Mouse (Mus musculus): ENCODE results near the gene Galnt6.

Gene Galnt6

DNA sequence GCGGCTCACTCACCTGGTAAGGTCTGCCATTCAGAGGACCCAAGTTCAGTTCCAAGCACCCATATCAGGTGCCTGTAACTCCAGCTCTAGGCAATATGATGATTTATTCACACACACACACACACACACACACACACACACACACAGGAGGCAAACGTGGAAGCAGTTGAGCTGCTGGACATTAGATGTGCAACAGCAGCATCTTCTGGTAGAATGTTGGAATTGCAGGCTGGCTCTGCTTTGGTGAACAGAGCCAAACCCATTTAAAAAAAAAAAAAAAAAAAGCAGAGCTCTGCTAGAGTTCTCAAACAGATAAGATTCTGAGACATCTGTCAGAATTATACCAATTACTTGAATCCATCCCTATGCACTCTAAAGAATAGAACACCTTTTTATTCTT lies 46.1 kb downstream of the Galnt6 start:
- peak; percentile 88 for DNase-seq (ENCODE audit: low read depth)

DNA sequence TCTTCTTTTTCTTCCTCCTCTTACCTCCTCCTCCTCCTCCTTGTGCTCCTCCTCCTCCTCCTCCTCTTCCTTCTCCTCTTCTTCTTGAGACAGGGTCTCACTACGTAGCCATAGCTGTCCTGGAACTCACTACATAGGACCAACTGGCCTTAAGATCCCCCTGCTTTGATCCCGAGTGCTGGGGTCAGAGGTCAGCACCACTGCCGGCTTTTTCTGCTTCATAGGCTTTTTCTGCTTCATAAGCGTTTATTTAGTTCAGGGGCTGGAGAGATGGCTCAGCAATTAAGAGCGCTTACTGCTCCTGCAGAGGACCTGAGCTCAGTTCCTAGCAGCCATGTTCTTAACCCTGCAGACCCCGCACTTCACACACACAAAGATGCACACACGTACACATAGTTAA lies 47.4 kb downstream of the Galnt6 start:
- DNase-seq (ENCODE audit: low read depth) = no peak

DNA sequence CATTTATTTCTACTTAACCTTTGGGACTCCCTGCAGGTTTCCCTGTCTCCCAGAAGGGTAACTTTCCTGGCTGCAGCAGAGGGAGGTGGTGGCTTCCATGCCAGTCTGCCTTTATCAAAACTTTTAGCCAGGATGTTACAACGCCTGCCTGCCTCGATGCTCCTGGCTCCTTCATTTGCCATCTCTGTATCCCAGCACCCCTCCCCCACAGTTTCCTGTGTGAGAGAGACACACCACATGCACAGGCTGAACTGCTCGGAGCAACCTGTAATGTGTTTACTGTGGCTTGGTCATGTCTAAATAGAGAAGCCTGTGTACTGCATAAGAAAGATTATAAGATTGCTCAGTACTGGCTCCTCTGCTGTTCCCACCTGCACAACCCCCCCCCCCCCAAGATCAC lies 48.8 kb downstream of the Galnt6 start:
- no peak for DNase-seq (ENCODE audit: low read depth)

DNA sequence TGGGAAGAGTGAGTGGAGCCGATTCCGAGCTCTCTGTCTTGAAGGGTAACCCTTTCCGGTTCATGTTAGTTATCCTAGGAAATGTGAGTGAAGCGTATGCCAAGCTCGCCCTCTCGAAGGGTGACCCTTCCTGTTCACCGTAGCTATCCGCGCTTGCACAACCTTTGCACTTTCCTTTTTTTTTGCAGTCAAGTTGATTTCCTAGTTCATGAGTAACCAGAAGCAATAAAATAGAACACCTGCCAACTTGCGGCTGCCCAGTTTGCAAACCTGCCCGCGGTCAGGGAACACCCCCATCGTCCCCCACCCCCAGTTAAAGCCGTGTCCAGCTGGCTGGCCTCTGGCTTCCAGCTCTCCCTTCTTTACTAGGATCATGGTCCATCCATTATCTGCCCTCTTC lies 50.2 kb downstream of the Galnt6 start:
- no peak for DNase-seq (ENCODE audit: low read depth)

DNA sequence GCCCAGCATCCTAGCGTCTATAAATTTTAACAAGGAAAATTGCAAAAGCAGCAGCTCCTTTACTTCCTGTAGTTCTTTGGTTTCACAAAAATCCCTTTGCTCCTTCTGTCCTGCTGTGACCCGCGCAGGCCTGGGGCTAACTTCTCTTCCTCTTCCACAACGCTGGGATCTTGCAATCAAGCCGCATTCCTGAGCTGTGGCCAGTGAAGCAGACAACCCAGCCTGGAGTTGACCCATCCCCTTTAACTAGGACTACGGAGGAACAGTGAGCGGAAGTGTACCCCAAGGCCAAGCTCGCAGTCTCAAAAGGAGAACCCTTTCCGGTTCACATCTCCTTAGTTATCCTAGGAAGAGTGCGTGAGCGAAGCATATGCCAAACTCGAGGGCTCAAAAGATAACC lies 50.6 kb downstream of the Galnt6 start:
- no peak for DNase-seq (ENCODE audit: low read depth)

DNA sequence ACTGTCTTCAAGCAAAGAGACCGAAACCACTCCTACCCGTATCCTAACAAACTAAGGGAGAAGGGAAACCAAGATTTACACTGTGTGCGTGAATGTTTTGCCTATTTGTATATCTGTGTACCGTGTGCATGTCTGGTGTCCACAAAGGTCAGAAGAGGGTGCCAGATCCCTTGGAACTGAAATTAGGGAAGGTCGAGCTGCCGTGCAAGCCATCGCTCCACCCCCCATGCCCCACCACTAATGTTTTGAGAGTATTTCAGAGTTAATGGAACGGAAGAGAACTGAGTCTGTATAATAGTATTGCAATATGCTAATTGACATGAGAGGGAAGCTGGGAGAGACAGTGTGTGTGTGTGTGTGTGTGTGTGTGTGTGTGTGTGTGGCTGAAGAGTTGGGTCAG lies 51.5 kb downstream of the Galnt6 start:
- no peak for DNase-seq (ENCODE audit: low read depth)

DNA sequence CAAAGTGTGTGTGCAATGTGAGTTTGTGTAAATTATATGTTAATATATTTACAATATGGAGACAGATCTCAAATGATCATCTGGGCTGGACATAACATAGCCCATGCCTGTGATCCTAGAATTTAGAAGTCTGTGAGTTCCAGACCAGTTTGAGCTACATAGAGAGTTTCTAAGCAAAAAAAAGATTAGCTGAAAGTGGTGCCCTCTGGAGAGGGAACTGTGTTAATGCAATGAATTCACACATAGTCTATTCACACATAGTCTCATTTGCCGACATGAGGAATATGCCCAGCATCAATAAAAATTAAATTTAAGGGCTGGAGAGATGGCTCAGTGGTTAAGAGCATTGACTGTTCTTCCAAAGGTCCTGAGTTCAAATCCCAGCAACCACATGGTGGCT lies 52.7 kb downstream of the Galnt6 start:
- DNase-seq (ENCODE audit: low read depth) = no peak

DNA sequence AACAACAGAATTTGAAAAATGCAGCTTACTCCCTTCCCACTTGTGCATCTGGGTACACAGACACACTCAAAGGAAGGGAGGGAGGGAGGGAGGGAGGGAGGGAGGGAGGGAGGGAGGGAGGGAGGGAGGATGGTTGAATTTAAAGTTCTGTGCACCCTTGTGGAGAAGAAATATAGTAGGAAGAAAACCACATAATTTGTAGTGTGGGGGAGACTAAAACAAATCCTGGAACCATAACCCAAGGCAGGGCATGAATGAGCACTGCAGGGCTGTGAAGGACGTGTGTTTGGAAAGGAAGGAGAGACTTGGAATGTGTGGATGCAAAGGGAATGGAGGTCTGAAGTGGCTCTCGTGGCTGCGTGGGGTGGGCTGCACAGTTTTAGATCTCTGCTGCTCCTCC lies 53.7 kb downstream of the Galnt6 start:
- DNase-seq (ENCODE audit: low read depth) = no peak

DNA sequence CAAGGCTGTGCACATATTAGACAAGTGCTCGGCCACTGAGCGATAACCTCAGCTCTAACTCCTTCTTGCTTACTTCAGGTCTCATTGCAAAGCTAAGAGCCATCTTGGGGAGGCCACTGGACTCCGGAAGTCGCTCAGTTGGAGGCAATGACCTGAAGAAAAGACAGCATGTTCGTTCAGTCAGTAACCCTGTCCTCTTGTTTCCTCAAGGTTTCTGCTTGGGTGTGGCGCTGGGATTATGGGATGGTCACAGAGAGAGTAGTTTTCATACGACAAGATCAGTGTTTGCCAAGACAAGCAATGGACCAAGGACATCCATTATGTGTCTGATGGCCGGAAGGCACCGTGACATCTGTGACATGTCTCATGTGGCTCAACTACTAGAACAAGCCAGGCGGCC lies 54.6 kb downstream of the Galnt6 start:
- no peak for DNase-seq (ENCODE audit: low read depth)

DNA sequence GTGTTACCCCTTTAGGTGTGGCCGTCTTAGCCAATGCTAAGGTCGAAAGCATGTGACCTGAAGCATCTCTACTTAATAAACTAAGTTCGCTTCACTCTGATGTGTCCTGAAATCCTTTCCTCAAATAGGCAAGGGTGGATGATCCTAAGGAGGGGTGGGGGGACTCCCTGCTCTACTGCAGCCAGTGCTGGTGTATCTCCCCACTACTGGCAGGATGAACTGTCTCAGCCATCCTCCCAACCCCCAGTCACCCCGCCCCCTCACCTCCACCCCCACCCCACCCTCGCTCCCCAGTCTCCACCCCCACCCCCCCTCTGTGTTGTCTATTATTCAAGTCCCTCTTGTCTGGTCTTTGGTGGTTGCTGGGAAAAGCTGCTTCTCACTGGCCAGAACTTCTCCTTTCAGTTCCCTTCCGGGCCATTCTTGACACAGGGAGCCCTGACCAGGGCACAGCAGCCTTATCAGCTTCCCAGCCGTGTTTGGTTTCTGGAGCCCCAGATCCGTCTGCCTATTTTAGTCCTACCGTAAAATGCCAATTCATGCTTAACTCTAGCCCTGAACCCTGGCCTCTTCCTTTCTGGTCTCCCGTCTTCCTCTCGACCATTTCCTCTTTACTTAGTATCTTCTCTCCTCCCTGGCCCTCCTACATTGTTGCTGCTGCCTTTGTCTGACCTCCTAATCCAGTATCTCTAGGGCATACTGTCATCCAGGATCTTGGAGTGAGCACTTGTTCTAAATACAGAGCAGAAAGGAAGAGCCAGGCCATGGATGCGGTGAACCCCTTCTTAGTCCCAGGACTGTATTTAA lies 55.4 kb downstream of the Galnt6 start:
- peak; percentile 58 for DNase-seq (ENCODE audit: low read depth)

DNA sequence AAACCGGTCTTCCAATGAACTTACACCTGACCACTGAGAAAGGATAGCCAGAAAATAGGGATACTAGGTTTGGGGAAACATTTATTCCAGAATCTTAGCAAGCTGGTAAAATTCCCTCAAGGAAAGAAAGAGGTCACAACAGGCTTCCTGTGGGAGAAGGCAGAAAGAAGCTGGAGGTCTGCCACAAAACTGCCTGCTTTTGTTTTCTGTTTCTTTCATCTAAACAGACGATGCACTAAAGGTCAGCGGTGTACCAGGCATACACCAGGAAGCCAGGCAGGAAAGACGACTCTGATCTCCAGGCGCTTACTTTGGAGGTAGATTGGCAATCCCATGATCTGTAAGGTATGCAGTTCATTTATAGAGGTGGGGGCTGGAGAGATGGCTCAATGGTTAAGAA lies 58.3 kb downstream of the Galnt6 start:
- DNase-seq (ENCODE audit: low read depth) = no peak

DNA sequence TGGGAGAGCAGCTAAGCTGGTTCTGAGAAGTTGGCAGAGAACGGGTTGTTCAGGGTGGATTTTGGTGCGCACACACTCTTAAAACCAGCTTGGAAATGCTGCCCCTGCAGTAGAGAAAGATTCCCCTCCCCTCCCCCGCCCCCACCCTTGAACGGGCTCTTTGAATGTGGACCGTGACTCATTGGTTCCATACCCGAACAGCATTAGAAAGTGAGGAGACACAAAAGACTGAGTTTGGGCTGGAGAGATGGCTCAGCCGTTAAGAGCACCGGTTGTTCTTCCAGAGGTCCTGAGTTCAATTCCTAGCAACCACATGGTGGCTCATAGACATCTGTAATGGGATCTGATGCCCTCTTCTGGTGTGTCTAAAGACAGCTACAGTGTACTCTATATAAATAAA lies 59.2 kb downstream of the Galnt6 start:
- DNase-seq (ENCODE audit: low read depth) = no peak

DNA sequence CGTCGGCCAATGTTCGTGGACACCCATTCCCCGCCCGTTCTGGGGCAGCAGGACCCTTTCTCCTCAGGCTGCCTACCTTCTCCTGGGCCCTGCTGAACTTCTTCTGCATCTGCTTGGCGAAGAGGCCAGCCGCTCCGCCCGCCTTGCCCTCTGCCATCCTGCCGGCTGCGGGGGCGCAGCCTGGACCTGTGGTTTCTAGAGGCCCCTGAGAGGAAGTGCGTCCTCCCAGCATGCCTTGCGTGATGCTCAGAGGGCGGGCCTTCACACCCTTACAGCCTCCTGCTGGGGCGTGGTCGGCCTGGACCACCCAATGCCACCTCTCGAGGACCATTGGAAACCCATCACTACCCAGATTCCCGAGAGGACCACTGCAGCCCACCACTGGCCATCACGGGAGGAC lies 59.8 kb downstream of the Galnt6 start, which contains the start of gene Bin2:
TSS of gene Bin2 (minus strand) at position 217 of the 400 bp plus-strand sequence.
- peak; percentile 67 for DNase-seq (ENCODE audit: low read depth)

DNA sequence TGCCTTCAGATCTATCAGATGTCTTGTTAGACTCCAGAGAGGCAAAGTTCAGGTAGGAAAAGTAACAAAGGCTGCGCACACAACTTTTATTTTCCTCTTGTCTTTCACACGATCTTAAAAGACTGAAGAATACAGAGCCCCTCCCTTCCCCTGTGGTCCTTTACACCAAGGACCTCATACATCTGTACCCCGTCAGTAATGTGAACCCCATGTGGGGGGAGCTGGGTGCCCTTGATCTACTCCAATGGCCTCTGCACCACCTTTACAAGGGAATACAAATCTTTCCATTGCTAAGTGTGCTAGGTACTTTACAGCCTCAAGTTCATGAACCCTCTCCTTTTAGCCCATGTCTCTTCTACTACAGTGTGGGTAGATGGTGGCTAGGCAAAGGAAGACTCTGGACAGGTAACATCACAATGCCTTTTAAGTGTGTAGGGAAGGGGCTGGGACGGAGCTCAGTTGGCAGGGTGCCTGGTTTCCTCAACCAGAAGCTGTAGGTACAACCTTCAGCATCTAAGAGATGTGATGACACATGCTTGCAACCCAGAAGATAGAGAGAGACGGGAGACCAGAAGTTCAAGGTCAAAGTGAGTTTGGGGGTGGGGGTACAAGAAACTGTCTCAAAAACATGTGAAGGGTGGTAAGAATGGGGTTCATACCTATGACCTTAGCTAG lies 61.2 kb downstream of the Galnt6 start:
- no peak for DNase-seq (ENCODE audit: low read depth)

DNA sequence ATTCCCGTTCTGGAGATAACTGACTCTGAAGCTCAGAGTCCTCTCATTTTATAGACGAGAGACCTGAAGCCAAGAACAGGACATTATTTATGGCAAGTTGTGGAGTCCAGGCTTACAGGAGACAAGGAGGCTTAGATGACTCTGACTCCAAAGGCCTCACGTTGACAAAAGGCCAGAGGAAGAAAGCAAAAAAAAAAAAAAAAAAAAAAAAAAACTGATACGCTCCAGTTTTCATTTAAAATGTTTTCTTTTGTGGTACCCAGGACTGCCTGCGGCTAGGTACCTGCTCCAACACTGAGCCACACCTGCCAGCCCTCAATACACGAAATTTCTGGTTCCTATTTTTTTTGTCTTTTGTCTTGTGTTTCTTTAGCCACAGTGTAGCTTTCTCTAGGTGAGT lies 61.8 kb downstream of the Galnt6 start:
- DNase-seq (ENCODE audit: low read depth) = no peak

DNA sequence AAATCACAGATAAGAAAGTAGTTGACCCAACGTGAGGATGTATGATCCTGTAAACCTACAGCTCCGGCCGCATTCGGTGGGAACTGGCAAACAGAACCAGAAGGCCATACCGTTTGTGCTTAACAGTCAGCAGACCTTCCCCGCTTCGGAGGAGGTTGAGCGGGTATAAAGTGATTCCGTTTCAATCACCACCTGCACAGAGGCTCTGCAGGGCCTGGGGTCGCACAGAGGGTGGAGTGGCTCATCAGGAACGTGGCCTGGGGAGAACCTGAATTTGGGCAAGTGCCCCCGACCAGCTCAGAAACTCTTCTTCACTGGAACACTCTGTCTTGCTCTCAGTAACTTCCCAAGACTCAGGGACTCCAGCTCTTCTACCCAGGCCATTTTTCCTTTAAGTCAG lies 62.3 kb downstream of the Galnt6 start:
- DNase-seq (ENCODE audit: low read depth) = no peak

DNA sequence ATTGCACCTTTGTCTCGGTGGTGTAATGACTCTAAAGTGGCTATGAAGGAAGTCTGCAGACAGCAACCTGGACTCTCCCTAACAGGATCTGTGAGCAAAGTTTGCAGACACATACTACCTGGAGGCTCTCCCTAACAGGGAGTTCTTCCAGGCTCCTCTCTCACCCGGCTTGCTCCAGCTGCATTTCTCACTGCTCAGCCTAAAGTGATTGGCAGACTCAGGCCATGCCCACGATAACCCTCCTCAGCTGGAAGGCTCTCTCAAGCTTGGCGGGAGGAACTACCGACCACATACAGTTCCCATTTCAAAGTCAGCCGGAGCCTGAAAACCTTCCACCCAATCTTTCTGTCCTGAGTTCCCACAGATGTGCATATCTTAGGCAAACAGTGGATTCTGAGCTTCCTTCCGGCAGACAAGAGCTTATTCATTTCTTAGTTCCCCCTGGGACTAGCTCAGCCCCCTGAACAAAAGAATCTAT lies 62.9 kb downstream of the Galnt6 start:
- DNase-seq (ENCODE audit: low read depth) = no peak

DNA sequence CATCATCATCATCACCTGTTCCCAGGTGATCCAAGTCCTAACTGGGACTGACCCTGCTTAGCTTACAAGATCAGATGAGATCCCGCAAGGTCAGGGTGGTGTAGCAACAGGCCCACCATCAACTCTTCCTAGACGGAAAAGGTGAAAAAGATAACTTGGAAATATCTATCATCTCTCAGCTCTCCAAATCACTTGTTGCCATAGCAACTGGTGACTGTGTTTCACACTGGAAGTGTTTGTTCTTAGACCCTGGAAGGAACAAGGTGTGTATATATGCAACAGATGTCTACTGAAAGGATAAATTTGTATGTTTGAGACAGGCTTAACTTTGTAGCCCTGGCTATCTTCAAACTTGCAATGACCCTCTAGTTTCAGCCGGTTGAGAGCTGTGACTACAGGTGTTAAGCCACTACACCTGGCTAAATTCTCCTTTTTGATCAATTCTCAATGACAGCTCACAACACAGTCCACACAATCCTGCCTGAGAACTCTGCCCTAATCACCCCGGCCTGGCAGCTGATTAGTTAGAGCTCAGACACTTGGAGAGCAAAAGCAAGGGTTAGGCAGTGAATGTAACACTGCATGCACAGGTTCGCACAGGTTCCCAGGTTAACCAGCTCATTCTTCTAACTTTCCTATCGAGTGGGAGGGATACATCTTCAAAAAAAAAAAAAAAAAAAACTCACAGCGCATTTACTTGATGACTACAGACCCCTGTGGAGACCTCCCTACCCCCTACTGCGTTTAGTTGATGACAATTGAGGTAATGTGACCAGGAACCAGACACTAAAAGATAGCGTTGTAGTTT lies 63.6 kb downstream of the Galnt6 start:
- no peak for DNase-seq (ENCODE audit: low read depth)

DNA sequence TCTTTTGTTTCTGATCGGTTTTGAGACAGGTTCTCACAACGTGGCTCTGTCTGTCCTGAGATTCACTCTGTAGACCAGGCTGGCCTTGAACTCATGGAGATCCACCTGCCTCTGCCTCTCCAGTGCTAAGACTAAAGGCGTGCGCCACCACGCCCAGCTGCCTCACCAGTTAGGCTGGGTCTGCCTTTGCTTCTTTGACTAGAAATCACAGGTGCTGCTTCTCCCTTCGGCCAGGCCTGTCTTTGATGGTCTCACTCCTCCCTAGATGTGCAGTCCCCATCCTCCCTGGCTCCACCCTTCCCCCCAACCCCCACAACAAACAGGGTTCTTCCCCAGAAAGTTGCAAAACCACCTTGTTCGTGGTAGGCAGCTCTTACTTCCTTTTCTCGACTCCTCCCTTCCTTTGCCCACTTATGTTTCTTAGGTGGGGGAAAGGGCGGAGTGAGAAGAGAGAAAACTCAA lies 64.3 kb downstream of the Galnt6 start:
- DNase-seq (ENCODE audit: low read depth) = no peak

DNA sequence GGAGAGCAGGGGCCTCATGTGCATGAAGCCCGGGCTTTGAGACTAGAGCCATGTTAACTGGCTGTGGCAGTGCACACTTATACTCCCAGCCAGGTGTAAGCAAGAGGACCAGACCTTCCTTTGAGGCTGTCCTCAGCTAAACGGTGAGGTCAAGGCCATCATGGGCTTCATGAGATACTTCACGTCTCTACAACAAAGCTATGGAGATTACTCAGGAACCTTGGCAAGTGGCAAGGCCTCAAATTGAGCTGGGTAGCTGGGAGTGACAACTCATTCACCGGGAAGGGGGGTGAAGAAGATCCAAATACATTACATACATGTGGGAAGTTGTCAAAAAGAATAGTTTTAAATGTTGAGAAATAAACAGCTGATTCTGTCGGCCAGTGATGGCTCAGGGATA lies 68.4 kb downstream of the Galnt6 start:
- no peak for DNase-seq (ENCODE audit: low read depth)

DNA sequence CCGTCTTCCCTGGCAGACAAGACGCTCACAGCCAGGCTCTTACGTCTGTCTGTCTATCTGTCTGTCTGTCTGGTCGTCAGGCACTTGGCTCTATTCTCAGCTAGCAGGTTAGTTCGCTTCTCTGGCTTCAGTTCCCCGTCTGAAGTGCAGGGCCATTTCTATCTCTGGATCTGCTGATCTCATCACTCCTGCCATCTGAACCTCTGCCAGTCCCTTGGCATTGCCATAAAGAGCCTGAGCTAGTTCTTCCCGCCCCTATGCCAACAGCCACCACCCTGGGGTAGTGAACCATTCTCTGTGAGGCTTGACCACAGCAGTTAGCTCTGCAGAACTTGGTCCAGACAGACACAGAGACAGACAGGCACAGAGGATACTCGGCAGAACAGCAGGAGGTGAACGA lies 68.9 kb downstream of the Galnt6 start:
- DNase-seq (ENCODE audit: low read depth) = no peak

DNA sequence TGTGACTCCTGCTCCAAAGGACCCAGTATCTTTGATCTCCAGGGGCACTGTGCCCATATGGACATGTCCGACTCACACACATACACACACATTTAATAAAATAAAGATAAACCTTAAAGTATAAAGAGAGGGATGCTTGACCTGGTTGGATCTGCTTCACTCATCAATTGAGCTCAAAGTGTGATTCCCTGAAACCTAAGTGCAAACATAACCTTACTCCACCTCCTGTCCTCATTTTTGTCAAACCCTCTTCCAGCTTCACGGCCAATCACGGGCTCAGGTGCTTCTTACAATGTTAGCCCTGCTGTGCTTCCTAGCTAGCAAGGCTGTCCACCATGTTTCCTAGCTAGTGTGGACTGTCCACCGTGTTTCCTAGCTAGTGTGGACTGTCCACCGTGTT lies 74.0 kb downstream of the Galnt6 start:
- no peak for DNase-seq (ENCODE audit: low read depth)

DNA sequence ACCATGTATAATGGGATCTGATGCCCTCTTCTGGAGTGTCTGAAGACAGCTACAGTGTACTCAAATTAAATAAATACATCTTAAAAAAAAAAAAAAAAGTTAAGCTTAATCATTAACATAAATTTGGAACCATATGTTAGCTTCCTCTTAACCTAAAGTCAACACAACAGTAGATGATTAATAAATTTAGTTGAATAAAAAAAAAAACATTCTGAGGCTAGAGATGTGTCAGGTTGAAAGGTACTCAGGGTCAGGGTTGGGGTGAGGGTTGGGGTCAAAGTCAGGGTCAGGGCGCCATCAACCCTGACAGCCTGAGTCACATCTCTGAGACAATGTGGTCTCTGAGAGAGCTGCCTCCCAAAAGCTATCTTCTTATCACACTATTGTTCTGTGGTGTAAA lies 74.9 kb downstream of the Galnt6 start:
- no peak for DNase-seq (ENCODE audit: low read depth)
